Mouse (Mus musculus) gastrocnemius, postnatal 4 days (tissue): ENCODE data around the gene Aif1. TPM values are rescaled to one million over a fixed set of nuclear protein-coding genes. Genes with fewer than 3 reads are reported as not detected.
A peak's percentile ranks its signal among the peaks of the same experiment; 100 is the strongest.

ENCODE experiments used
- DNase-seq, 2 experiments: peaks; one replicate each; pipeline ENCODE4 v3.0.0; 2021 to 2022; ENCODE audit warnings: low spot score in 2 of 2, mixed read lengths in 2 of 2
- total RNA-seq, 2 experiments: library from RNA; stranded (reverse); gene quantifications; 2 replicates each; pipeline ENCODE4 v1.2.3; 2021

Gene Aif1
- total RNA-seq, 2 experiments from 2014 or later = 6.0 to 6.3 TPM

DNA sequence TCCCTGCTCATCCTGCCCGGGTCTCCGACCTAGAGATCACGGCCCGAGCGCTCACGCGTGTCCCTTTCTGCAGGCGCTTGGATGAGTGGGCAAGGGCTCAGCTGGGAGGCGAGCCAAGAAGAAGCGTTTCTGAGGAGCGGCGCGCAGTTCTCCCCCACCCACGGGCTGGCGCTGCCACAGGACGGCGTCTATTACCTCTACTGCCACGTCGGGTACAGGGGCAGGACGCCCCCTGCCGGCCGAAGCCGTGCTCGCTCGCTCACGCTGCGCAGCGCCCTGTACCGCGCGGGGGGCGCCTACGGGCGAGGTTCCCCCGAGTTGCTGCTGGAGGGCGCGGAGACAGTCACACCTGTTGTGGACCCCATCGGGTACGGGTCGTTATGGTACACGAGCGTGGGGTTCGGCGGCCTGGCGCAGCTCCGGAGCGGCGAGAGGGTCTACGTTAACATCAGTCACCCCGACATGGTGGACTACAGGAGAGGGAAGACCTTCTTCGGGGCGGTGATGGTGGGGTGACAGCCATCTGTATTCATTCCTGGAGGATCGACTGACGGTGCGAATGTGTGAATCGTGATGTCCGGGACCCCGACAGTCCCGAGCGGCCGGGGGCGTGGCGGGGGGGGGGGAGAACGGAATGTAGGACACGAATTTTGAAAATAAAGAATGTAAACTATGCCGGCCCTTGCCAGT lies 19.9 kb upstream of the Aif1 start:
- peak; percentile 78 to 87 for DNase-seq

DNA sequence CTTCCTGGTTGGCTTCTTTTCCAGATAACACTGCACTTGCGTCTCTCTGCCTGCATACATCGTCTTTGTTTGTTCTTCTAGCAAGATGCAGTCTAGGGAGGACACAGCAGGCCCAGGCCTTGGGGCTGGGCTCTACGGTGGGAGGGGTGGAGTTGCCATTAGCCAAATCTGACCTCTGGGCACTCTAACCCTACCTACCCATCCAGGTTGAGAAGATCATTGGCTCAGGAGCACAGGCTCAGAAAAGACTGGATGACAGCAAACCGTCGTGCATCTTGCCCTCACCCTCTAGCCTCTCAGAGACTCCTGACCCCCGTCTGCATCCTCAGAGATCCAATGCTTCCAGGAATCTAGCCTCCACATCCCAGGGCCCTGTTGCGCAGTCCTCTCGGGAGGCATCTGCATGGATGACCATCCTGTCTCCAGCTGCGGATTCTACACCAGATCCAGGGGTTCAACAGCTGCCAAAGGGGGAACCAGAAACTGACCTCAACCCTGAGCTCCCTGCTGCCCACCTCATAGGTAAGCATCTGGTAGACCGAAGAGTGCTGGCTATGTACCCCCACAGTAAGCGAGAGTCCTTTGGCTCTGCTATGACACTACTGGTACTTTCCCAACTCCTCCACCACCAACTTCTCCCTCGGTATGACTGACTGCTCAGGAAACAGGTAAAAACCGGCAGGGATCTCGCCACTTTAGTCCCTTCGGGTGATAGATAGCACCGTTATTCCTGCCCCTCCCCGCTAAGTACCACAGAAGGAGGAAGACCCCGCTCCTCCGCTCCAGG lies 19.2 kb upstream of the Aif1 start:
- no peak for DNase-seq

DNA sequence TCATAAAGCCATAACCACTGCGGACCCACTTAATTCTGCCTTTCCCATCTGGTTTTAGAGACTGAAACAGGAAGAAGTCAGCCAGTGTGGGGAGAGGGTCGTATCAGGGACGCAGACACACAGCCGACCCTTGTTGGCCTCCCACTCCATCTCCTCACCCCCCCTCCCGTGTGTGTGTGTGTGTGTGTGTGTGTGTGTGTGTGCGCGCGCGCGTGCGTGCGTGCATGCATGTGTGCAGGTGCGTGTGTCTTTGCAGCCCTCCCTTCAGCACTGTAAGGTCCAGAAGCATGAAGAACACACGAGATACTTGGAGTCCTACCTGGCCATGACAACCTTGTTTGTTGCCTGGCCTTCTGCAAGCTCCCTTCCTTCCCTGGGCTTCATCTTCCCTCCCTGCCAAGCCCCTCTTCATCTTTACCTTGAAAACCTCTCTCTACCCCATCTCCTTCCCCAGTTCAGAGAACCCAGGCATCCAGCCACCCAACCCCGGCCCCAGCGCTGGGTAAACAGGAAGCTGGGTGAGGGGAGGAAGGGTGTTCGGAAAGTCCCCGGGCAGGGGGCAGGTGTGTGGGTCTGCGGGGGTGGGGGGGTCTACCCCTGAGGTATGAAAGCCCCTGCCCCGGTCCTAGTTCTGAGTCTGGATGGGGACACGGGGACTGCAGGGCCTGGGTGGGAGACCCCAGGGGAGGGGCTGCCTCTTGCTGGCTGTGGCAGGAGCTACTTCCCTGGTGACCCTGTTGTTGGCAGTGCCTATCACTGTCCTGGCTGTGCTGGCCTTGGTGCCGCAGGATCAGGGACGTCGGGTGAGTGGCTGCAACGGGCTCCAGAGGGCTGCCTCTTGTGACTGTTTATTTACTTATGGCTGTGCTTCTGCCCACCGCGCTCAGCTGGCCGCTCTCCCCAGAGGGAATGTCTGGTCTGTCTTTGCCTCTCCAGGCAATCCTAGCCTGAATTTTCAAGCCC lies 18.3 kb upstream of the Aif1 start, which contains the start of gene Ltb:
Gene Ltb (plus strand): TSS at position 559 of the 963 bp plus-strand sequence.
- no peak for DNase-seq

DNA sequence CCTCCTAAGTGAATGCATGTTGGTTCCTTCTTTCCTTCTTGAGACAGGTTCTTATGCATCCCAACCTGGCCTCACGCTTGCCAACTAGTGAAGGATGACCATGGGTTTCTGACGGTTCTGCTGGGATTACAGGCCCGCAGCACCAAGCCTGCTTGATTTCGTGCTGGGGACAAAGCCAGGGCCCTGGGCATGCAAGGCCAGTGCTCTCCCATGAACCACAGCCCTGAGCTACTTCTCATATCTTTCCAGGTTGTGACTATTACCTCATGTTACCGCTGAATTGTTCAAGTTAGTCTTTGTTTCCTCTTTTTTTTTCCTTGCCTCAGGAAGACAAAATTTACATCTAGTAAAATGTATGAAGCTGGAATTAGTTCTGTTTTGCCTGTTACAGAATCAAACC lies 17.1 kb upstream of the Aif1 start:
- DNase-seq = no peak

DNA sequence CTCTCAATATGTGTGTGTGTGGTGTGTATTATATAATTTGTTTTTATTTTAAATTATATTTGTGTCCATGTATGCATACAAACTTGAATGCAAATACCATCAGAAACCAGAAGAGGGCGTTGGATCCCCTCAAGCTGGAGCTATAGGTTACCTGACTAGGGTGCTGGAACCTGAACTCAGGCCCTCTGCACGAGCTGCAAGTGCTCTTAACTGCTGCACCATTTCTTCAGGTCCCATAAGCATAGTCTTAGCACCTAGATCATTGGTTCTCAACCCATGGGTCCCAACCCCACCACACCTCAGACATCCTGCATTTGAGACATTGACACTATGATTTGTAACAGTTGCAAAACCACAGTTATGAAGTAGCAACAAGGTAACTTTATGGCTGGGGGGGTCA lies 15.9 kb upstream of the Aif1 start:
- no peak for DNase-seq

GRCm38 (mm10) chr17:35190096-35190495 lies 14.2 kb upstream of the Aif1 start:
- DNase-seq = no peak

- DNase-seq = no peak
Observed at GRCm38 (mm10) chr17:35189186-35189585, 13.3 kb upstream of the Aif1 start.

- no peak for DNase-seq
Observed at GRCm38 (mm10) chr17:35187959-35188610, 12.2 kb upstream of the Aif1 start, which contains the start of gene Lst1. TSS of gene Lst1 (minus strand) at chr17:35188439.

GRCm38 (mm10) chr17:35187345-35187744 lies 11.5 kb upstream of the Aif1 start:
- no peak for DNase-seq

- DNase-seq = no peak
Observed at GRCm38 (mm10) chr17:35186681-35187080, 10.8 kb upstream of the Aif1 start.

GRCm38 (mm10) chr17:35185639-35186611 lies 10.1 kb upstream of the Aif1 start:
- DNase-seq = peak in 1 of 2 experiments; percentile 77

- no peak for DNase-seq
Observed at GRCm38 (mm10) chr17:35180093-35180492, 4.2 kb upstream of the Aif1 start.

- peak in 1 of 2 experiments; percentile 74 for DNase-seq
Observed at GRCm38 (mm10) chr17:35178528-35178927, 2.7 kb upstream of the Aif1 start.

DNA sequence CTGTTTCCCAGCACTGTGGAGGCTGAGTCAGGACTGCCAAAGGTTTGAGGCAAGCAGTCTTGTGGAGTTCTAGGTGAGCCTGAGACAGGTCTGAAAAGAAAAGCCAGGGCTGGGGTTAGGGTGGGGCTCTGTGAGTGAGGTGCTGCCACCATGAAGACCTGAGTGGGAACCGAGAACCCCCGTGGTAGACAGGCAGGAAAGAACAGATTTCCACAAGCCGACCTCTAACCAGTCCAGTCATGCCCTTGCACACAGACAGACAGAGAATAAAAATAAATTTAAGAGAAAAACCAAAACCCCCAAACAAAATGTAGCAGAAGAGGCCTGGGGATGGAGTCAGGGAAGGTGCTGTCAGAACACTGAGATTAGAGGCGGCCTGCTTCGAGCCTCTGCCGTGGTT lies 486 bp downstream of the Aif1 start:
- DNase-seq = no peak

- DNase-seq = no peak
Observed at GRCm38 (mm10) chr17:35174201-35174977, 1.5 kb downstream of the Aif1 start.

GRCm38 (mm10) chr17:35173329-35173728 lies 2.5 kb downstream of the Aif1 start:
- DNase-seq = no peak

DNA sequence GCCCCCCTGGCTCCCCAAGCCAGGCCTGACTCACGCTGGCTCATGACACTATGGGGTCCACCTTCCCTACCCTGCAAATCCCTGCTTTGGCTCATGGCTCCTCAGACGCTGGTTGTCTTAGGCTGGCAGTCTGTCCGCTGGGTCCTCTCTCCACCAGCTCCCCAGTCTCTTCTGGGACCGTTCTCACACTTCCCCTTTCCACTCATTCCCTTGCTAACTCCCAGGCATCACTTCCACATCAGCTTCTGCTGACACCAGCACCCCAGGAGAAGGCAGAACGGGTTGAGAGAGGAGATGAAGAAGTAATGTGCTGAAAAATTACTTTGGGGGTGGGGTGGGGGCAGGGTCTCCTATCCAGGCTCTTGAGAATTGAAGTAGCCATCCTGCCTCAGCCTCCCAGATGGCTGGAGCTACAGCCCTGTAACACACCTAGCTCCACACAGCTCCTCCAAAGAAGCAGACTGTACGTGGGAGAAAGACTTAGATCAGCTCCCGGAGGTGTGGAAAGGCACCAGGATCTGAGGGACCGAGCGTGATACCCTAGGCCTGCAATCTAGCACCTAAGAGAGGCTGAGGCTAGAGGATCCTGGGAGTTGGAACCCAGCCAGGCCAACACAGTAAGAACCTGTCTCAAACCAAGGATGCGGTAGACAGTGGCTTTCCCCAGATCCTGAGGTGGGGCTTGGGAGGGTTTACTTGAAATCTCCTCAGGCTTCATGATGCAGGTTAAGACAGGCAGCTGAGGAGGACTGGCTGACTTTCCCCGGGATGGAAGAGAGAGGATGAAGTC lies 3.2 kb downstream of the Aif1 start:
- no peak for DNase-seq
